Comparison of ENCODE assay signal across 8 mouse cellular contexts in the genomic region with DNA sequence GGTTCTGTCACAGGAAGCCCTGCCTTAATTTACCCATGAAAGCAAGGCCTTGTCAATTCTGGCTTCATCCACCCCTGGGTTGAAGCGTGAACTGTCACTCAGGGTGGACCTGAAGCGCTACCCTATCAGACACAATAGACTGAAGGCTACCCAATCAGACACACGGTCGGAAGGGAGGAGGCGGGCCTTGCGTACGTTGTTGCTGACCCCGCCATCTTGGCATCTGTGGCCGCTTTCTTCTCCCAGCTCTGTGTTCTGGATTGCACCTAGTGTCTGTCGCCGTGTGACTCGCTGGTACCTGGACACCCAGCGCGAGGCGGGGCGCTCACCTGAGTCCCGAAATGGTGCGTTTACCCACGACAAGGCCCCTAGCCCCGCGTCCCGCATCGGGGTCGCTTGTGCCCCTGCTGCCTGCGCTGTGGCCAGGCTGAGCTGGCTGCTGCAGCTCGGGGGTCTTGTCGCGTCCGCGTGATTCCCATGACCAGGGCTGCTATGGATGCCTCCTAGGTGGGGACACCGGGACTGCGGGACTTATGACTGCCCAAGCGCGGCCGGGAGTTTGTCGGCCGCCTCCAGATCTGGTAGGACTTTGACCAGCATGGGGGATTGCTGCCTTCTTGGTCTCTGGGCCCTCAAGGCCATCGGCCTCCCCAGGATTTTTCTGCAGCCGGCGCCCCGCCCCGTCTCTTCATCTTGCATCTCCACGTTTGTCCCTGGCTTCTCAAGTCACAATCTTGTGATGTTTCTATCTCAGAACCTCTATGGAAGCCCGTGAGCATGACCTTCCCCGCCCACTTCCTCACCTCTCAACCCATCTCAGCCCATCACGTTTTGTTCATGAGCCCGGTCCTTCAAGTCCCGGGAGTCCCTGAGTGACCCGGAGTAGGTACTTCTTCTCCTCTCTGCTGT. TPM values are rescaled to one million over a fixed set of nuclear protein-coding genes. Genes with fewer than 3 reads are reported as not detected.
DNase-seq lines count a peak whose midpoint lies in the region; ATAC-seq and TF ChIP-seq lines count a peak whose summit lies in the region.

Gene Zfp157 (plus strand): TSS at position 183 of the 909 bp plus-strand sequence.

- H3K36me3 ChIP-seq in embryonic facial prominence, embryonic 13.5 days = peaks cover 32% of the 10 kb centered on the region
- peaks cover 2% of the 10 kb centered on the region for H3K36me3 ChIP-seq in kidney, adult 2 months (ENCODE audit: control insufficient read depth, insufficient read depth, low read length)
- peaks cover 32% of the 10 kb centered on the region for H3K36me3 ChIP-seq in limb, embryonic 12.5 days
- H3K36me3 ChIP-seq in midbrain, embryonic 15.5 days (replicated peaks) = peaks cover 22% of the 10 kb centered on the region
- H3K36me3 ChIP-seq in spleen, adult 2 months (ENCODE audit: control insufficient read depth, insufficient read depth, low read length) = peaks cover 12% of the 10 kb centered on the region

- H3K4me3 ChIP-seq in embryonic facial prominence, embryonic 13.5 days = peak within 1 kb of the TSS; percentile 95
- peak within 1 kb of the TSS; percentile 78 for H3K4me3 ChIP-seq in kidney, adult 2 months (ENCODE audit: insufficient read depth, low read depth, low read length)
- peak within 1 kb of the TSS; percentile 95 for H3K4me3 ChIP-seq in limb, embryonic 12.5 days (replicated peaks)
- H3K4me3 ChIP-seq in midbrain, embryonic 15.5 days = peak within 1 kb of the TSS; percentile 95
- peak within 1 kb of the TSS; percentile 99 for H3K4me3 ChIP-seq in spleen, adult 2 months (ENCODE audit: extremely low read depth, insufficient read depth, insufficient read length)

- TF ChIP-seq CTCF in kidney, adult 2 months (conservative IDR thresholded peaks at IDR 0.05; ENCODE audit: insufficient read depth, insufficient read length, low read depth, low read length) = no peak
- TF ChIP-seq CTCF in spleen, adult 2 months (IDR thresholded peaks at IDR 0.05; ENCODE audit: extremely low read depth, insufficient read depth, insufficient read length, insufficient replicate concordance) = no peak

- DNase-seq in 3134 (ENCODE audit: extremely low read depth, insufficient read length, low spot score) = peak; percentile 88
- peak; percentile 83 to 90 for DNase-seq in adrenal gland, postnatal 36 days
- DNase-seq in heart, adult 18-20 months = peak; percentile 91 to 94
- peak; percentile 96 for DNase-seq in kidney, adult 2 months
- peak; percentile 80 to 87 for DNase-seq in spleen, adult 2 months (ENCODE audit: low read depth in 1 of 2, low spot score in 2 of 2)

- no peaks in the 10 kb centered on the region for H3K9me3 ChIP-seq in embryonic facial prominence, embryonic 13.5 days
- H3K9me3 ChIP-seq in limb, embryonic 12.5 days = no peaks in the 10 kb centered on the region
- no peaks in the 10 kb centered on the region for H3K9me3 ChIP-seq in midbrain, embryonic 15.5 days

- under 1% methylated on average over 49 of the region's 49 CpGs for WGBS in embryonic facial prominence, embryonic 13.5 days
- under 1% methylated on average over 49 of the region's 49 CpGs for WGBS in kidney, adult 2 months
- under 1% methylated on average over 49 of the region's 49 CpGs for WGBS in limb, embryonic 12.5 days
- WGBS in midbrain, embryonic 15.5 days = under 1% methylated on average over 49 of the region's 49 CpGs
- WGBS in spleen, adult 2 months = under 1% methylated on average over 49 of the region's 49 CpGs

- H3K27me3 ChIP-seq in embryonic facial prominence, embryonic 13.5 days = no peaks in the 10 kb centered on the region
- H3K27me3 ChIP-seq in kidney, adult 2 months (replicated peaks; ENCODE audit: control insufficient read depth, insufficient read depth, low read length) = no peaks in the 10 kb centered on the region
- no peaks in the 10 kb centered on the region for H3K27me3 ChIP-seq in limb, embryonic 12.5 days
- H3K27me3 ChIP-seq in midbrain, embryonic 15.5 days (replicated peaks) = no peaks in the 10 kb centered on the region
- no peaks in the 10 kb centered on the region for H3K27me3 ChIP-seq in spleen, adult 2 months (ENCODE audit: control insufficient read depth, insufficient read depth, low read length)

- H3K4me1 ChIP-seq in embryonic facial prominence, embryonic 13.5 days = peaks cover 13% of the 10 kb centered on the region
- H3K4me1 ChIP-seq in kidney, adult 2 months (ENCODE audit: control insufficient read depth, insufficient read depth, low read length) = peaks cover 7% of the 10 kb centered on the region
- peaks cover 18% of the 10 kb centered on the region for H3K4me1 ChIP-seq in limb, embryonic 12.5 days (replicated peaks)
- H3K4me1 ChIP-seq in midbrain, embryonic 15.5 days = peaks cover 35% of the 10 kb centered on the region
- no peaks in the 10 kb centered on the region; the same call in 1 of the 2 replicates for H3K4me1 ChIP-seq in spleen, adult 2 months (ENCODE audit: control insufficient read depth, insufficient read depth, insufficient read length)

- peak; percentile 57 for TF ChIP-seq POLR2A in kidney, adult 2 months (IDR thresholded peaks at IDR 0.05; ENCODE audit: low read depth, low read length)
- TF ChIP-seq POLR2A in spleen, adult 2 months (IDR thresholded peaks at IDR 0.05; ENCODE audit: low read depth, low read length) = peak; percentile 47

- H3K27ac ChIP-seq in embryonic facial prominence, embryonic 13.5 days = peak within 1 kb of the TSS; percentile 94
- peak within 1 kb of the TSS; percentile 77 for H3K27ac ChIP-seq in kidney, adult 2 months (ENCODE audit: insufficient read depth, low read depth, low read length)
- peak within 1 kb of the TSS; percentile 90 for H3K27ac ChIP-seq in limb, embryonic 12.5 days
- H3K27ac ChIP-seq in midbrain, embryonic 15.5 days = peak within 1 kb of the TSS; percentile 95
- peak within 1 kb of the TSS; percentile 75 for H3K27ac ChIP-seq in spleen, adult 2 months (ENCODE audit: insufficient read depth, low read length)

- H3K4me2 ChIP-seq in embryonic facial prominence, embryonic 13.5 days = peak within 1 kb of the TSS; percentile 74
- peak within 1 kb of the TSS; percentile 79 for H3K4me2 ChIP-seq in limb, embryonic 12.5 days
- peak within 1 kb of the TSS; percentile 90 for H3K4me2 ChIP-seq in midbrain, embryonic 15.5 days

- peak; percentile 100 for ATAC-seq in embryonic facial prominence, embryonic 13.5 days (ENCODE audit: insufficient number of reproducible peaks, insufficient read depth, low FRiP score, low TSS enrichment, low read depth)
- peak; percentile 100 for ATAC-seq in limb, embryonic 12.5 days (ENCODE audit: insufficient number of reproducible peaks, insufficient read depth, low FRiP score, low TSS enrichment, low read depth)
- peak; percentile 100 for ATAC-seq in midbrain, embryonic 15.5 days (replicated peaks)

- peak within 1 kb of the TSS; percentile 97 for H3K9ac ChIP-seq in embryonic facial prominence, embryonic 13.5 days
- peak within 1 kb of the TSS; percentile 96 for H3K9ac ChIP-seq in limb, embryonic 12.5 days (replicated peaks)
- H3K9ac ChIP-seq in midbrain, embryonic 15.5 days = peak within 1 kb of the TSS; percentile 99

RNA-seq across cellular contexts. Expression of gene Zfp157, which starts in this region (rescaled TPM):
- 1 to 10 TPM; 5.5 to 8.1 TPM for total RNA-seq in adrenal gland, postnatal 36 days (2021)
- 56.7 and 64.1 TPM in 2 replicates for polyA plus RNA-seq in embryonic facial prominence, embryonic 13.5 days (2015; fragmentation: Nextera tagmentation; extraction: Ambion mirVana)
- total RNA-seq in heart, adult 18-20 months (2021) = 1 to 10 TPM; 4.3 TPM
- polyA plus RNA-seq in kidney, adult 2 months (2012; rRNA removed) = 4.2 and 5.6 TPM in 2 replicates
- polyA plus RNA-seq in limb, embryonic 12.5 days (2016; fragmentation: Nextera tagmentation; extraction: Ambion mirVana) = 57.3 and 57.4 TPM in 2 replicates
- 70.4 and 79.7 TPM in 2 replicates for polyA plus RNA-seq in midbrain, embryonic 15.5 days (2015; fragmentation: Nextera tagmentation; extraction: Ambion mirVana)
- 2.6 and 3.9 TPM in 2 replicates for polyA plus RNA-seq in spleen, adult 2 months (2012; rRNA removed)

Comparison
In these comparisons a context has a peak if more than half of its experiments do, and no peak if none do; other contexts are left out.
1. Peak in every context shown above with its lines: DNase-seq, ATAC-seq, H3K4me3 ChIP-seq and H3K27ac ChIP-seq.